Mouse (Mus musculus): ENCODE data around the gene Frmd4b. TPM values are rescaled to one million over a fixed set of nuclear protein-coding genes. Genes with fewer than 3 reads are reported as not detected.

Gene Frmd4b
- total RNA-seq, 2 experiments from 2014 or later: 0.33 to 1.2 TPM

GRCm38 (mm10) chr6:97345921-97346320, 271.4 kb downstream of the Frmd4b start:
- ATAC-seq (replicated peaks; ENCODE audit: low FRiP score, low TSS enrichment, poor library complexity, severe bottlenecking): no peak

GRCm38 (mm10) chr6:97342185-97342584, 275.2 kb downstream of the Frmd4b start:
- no peak for ATAC-seq (replicated peaks; ENCODE audit: low FRiP score, low TSS enrichment, poor library complexity, severe bottlenecking)

GRCm38 (mm10) chr6:97341628-97342027, 275.7 kb downstream of the Frmd4b start:
- ATAC-seq (replicated peaks; ENCODE audit: low FRiP score, low TSS enrichment, poor library complexity, severe bottlenecking): no peak

GRCm38 (mm10) chr6:97341148-97341547, 276.2 kb downstream of the Frmd4b start:
- ATAC-seq (replicated peaks; ENCODE audit: low FRiP score, low TSS enrichment, poor library complexity, severe bottlenecking): no peak

- no peak for ATAC-seq (replicated peaks; ENCODE audit: low FRiP score, low TSS enrichment, poor library complexity, severe bottlenecking)
Observed at GRCm38 (mm10) chr6:97340211-97340791, 277.0 kb downstream of the Frmd4b start.

- no peak for ATAC-seq (replicated peaks; ENCODE audit: low FRiP score, low TSS enrichment, poor library complexity, severe bottlenecking)
Observed at GRCm38 (mm10) chr6:97339271-97339681, 278.1 kb downstream of the Frmd4b start.

GRCm38 (mm10) chr6:97338843-97339242, 278.5 kb downstream of the Frmd4b start:
- ATAC-seq (replicated peaks; ENCODE audit: low FRiP score, low TSS enrichment, poor library complexity, severe bottlenecking): no peak

- no peak for ATAC-seq (replicated peaks; ENCODE audit: low FRiP score, low TSS enrichment, poor library complexity, severe bottlenecking)
Observed at GRCm38 (mm10) chr6:97333323-97333722, 284.0 kb downstream of the Frmd4b start.

GRCm38 (mm10) chr6:97323951-97324350, 293.4 kb downstream of the Frmd4b start:
- no peak for ATAC-seq (replicated peaks; ENCODE audit: low FRiP score, low TSS enrichment, poor library complexity, severe bottlenecking)

- no peak for ATAC-seq (replicated peaks; ENCODE audit: low FRiP score, low TSS enrichment, poor library complexity, severe bottlenecking)
Observed at GRCm38 (mm10) chr6:97322126-97322525, 295.2 kb downstream of the Frmd4b start.

GRCm38 (mm10) chr6:97321156-97321555, 296.2 kb downstream of the Frmd4b start:
- ATAC-seq (replicated peaks; ENCODE audit: low FRiP score, low TSS enrichment, poor library complexity, severe bottlenecking): peak; percentile 71

- ATAC-seq (replicated peaks; ENCODE audit: low FRiP score, low TSS enrichment, poor library complexity, severe bottlenecking): no peak
Observed at GRCm38 (mm10) chr6:97319081-97319480, 298.3 kb downstream of the Frmd4b start.

GRCm38 (mm10) chr6:97317956-97318355, 299.4 kb downstream of the Frmd4b start:
- ATAC-seq (replicated peaks; ENCODE audit: low FRiP score, low TSS enrichment, poor library complexity, severe bottlenecking): no peak

- ATAC-seq (replicated peaks; ENCODE audit: low FRiP score, low TSS enrichment, poor library complexity, severe bottlenecking): no peak
Observed at GRCm38 (mm10) chr6:97316716-97317115, 300.6 kb downstream of the Frmd4b start.

- ATAC-seq (replicated peaks; ENCODE audit: low FRiP score, low TSS enrichment, poor library complexity, severe bottlenecking): no peak
Observed at GRCm38 (mm10) chr6:97315311-97315710, 302.0 kb downstream of the Frmd4b start.

- no peak for ATAC-seq (replicated peaks; ENCODE audit: low FRiP score, low TSS enrichment, poor library complexity, severe bottlenecking)
Observed at GRCm38 (mm10) chr6:97312545-97312939, 304.8 kb downstream of the Frmd4b start.

GRCm38 (mm10) chr6:97311599-97312544, 305.5 kb downstream of the Frmd4b start:
- ATAC-seq (replicated peaks; ENCODE audit: low FRiP score, low TSS enrichment, poor library complexity, severe bottlenecking): peak; percentile 84

- ATAC-seq (replicated peaks; ENCODE audit: low FRiP score, low TSS enrichment, poor library complexity, severe bottlenecking): peak; percentile 35
Observed at GRCm38 (mm10) chr6:97310901-97311331, 306.4 kb downstream of the Frmd4b start.

- no peak for ATAC-seq (replicated peaks; ENCODE audit: low FRiP score, low TSS enrichment, poor library complexity, severe bottlenecking)
Observed at GRCm38 (mm10) chr6:97309161-97309560, 308.2 kb downstream of the Frmd4b start.

GRCm38 (mm10) chr6:97308562-97308961, 308.8 kb downstream of the Frmd4b start:
- ATAC-seq (replicated peaks; ENCODE audit: low FRiP score, low TSS enrichment, poor library complexity, severe bottlenecking): no peak

GRCm38 (mm10) chr6:97307231-97307630, 310.1 kb downstream of the Frmd4b start:
- no peak for ATAC-seq (replicated peaks; ENCODE audit: low FRiP score, low TSS enrichment, poor library complexity, severe bottlenecking)
